Mouse (Mus musculus): ENCODE results near the gene Mea1. TPM values are rescaled to one million over a fixed set of nuclear protein-coding genes. Genes with fewer than 3 reads are reported as not detected.

Gene Mea1
- polyA plus RNA-seq (2015; fragmentation: Nextera tagmentation; extraction: Ambion mirVana) = 109 and 115 TPM in 2 replicates

- H3K27me3 ChIP-seq (ENCODE audit: control insufficient read depth, insufficient read depth, low read length) = no peaks in the 10 kb centered on the region
- peaks cover 39% of the 10 kb centered on the region for H3K4me1 ChIP-seq (ENCODE audit: control insufficient read depth, insufficient read depth, low read length)
- no peak for ATAC-seq (replicated peaks; ENCODE audit: extremely low read depth, insufficient read depth, low FRiP score)
- peaks cover 33% of the 10 kb centered on the region for H3K36me3 ChIP-seq (ENCODE audit: control insufficient read depth, insufficient read depth)
- peak within 1 kb of the TSS; percentile 85 for H3K4me3 ChIP-seq (ENCODE audit: low read length)
- 64% methylated on average over 9 of the region's 9 CpGs for WGBS
- H3K4me2 ChIP-seq (ENCODE audit: low read depth, low read length) = peak within 1 kb of the TSS; percentile 73
- H3K9me3 ChIP-seq (replicated peaks; ENCODE audit: control insufficient read depth, low read length) = no peaks in the 10 kb centered on the region
- peak within 1 kb of the TSS; percentile 94 for H3K27ac ChIP-seq (ENCODE audit: low read length)
- peak within 1 kb of the TSS; percentile 87 for H3K9ac ChIP-seq (ENCODE audit: low read length)
Observed at GRCm38 (mm10) chr17:46678416-46678815, at the start of gene Mea1. TSS of gene Mea1 (plus strand) at chr17:46678793.

- Histone ChIP-seq H3K9me3 (replicated peaks; ENCODE audit: control insufficient read depth, low read length) (no peaks in the 10 kb centered on the region), H3K27ac (ENCODE audit: low read length) (peak overlapping the region; percentile 95)
- 13% methylated on average over 12 of the region's 12 CpGs for whole genome bisulfite sequencing
Observed at GRCm38 (mm10) chr17:46629685-46630441, 48.7 kb upstream of the Mea1 start.

GRCm38 (mm10) chr17:46636831-46637523 lies 41.6 kb upstream of the Mea1 start:
- Histone ChIP-seq H3K36me3 (ENCODE audit: control insufficient read depth, insufficient read depth) (peaks cover 17% of the 10 kb centered on the region), H3K27me3 (ENCODE audit: control insufficient read depth, insufficient read depth, low read length) (no peaks in the 10 kb centered on the region), H3K9me3 (replicated peaks; ENCODE audit: control insufficient read depth, low read length) (no peaks in the 10 kb centered on the region), H3K27ac (ENCODE audit: low read length) (no peak overlapping the region), H3K4me1 (ENCODE audit: control insufficient read depth, insufficient read depth, low read length) (peaks cover 6% of the 10 kb centered on the region), H3K4me3 (ENCODE audit: low read length) (peak overlapping the region; percentile 18; the same call in 1 of the 2 replicates), H3K9ac (ENCODE audit: low read length) (peak overlapping the region; percentile 50), H3K4me2 (ENCODE audit: low read depth, low read length) (peak overlapping the region; percentile 53)
- no peak for ATAC-seq (replicated peaks; ENCODE audit: extremely low read depth, insufficient read depth, low FRiP score)
- WGBS = 22% methylated on average over 15 of the region's 15 CpGs

More at GRCm38 (mm10) chr17:46629685-46630441, 48.7 kb upstream of the Mea1 start:
- Histone ChIP-seq H3K9ac (ENCODE audit: low read length) (peak overlapping the region; percentile 98), H3K4me1 (ENCODE audit: control insufficient read depth, insufficient read depth, low read length) (peaks cover 34% of the 10 kb centered on the region), H3K27me3 (ENCODE audit: control insufficient read depth, insufficient read depth, low read length) (no peaks in the 10 kb centered on the region), H3K4me3 (ENCODE audit: low read length) (peak overlapping the region; percentile 95), H3K4me2 (ENCODE audit: low read depth, low read length) (peak overlapping the region; percentile 83), H3K36me3 (ENCODE audit: control insufficient read depth, insufficient read depth) (peaks cover 11% of the 10 kb centered on the region)
- peak; percentile 53 for ATAC-seq (replicated peaks; ENCODE audit: extremely low read depth, insufficient read depth, low FRiP score)

- Histone ChIP-seq H3K4me2 (ENCODE audit: low read depth, low read length) (no peak overlapping the region), H3K27me3 (ENCODE audit: control insufficient read depth, insufficient read depth, low read length) (no peaks in the 10 kb centered on the region), H3K4me3 (ENCODE audit: low read length) (no peak overlapping the region), H3K4me1 (ENCODE audit: control insufficient read depth, insufficient read depth, low read length) (peaks cover 12% of the 10 kb centered on the region), H3K9ac (ENCODE audit: low read length) (no peak overlapping the region), H3K9me3 (replicated peaks; ENCODE audit: control insufficient read depth, low read length) (no peaks in the 10 kb centered on the region), H3K36me3 (ENCODE audit: control insufficient read depth, insufficient read depth) (peaks cover 13% of the 10 kb centered on the region; the same call in 1 of the 2 replicates), H3K27ac (ENCODE audit: low read length) (no peak overlapping the region)
- no peak for ATAC-seq (replicated peaks; ENCODE audit: extremely low read depth, insufficient read depth, low FRiP score)
- 75% methylated on average over 9 of the region's 9 CpGs for WGBS
Observed at GRCm38 (mm10) chr17:46639929-46640328, 38.7 kb upstream of the Mea1 start.

- H3K4me3 ChIP-seq (ENCODE audit: low read length) = no peak overlapping the region
- H3K9me3 ChIP-seq (replicated peaks; ENCODE audit: control insufficient read depth, low read length) = no peaks in the 10 kb centered on the region
- no peak overlapping the region for H3K4me2 ChIP-seq (ENCODE audit: low read depth, low read length)
- H3K9ac ChIP-seq (ENCODE audit: low read length) = no peak overlapping the region
- H3K4me1 ChIP-seq (ENCODE audit: control insufficient read depth, insufficient read depth, low read length) = peaks cover 18% of the 10 kb centered on the region
- peaks cover 13% of the 10 kb centered on the region; the same call in 1 of the 2 replicates for H3K36me3 ChIP-seq (ENCODE audit: control insufficient read depth, insufficient read depth)
- H3K27ac ChIP-seq (ENCODE audit: low read length) = no peak overlapping the region
- 89% methylated on average over 17 of the region's 17 CpGs for WGBS
- H3K27me3 ChIP-seq (ENCODE audit: control insufficient read depth, insufficient read depth, low read length) = no peaks in the 10 kb centered on the region
- no peak for ATAC-seq (replicated peaks; ENCODE audit: extremely low read depth, insufficient read depth, low FRiP score)
Observed at GRCm38 (mm10) chr17:46642060-46642459, 36.5 kb upstream of the Mea1 start.

- H3K9ac ChIP-seq (ENCODE audit: low read length) = peak overlapping the region; percentile 39; the same call in 1 of the 2 replicates
- no peak overlapping the region for H3K27ac ChIP-seq (ENCODE audit: low read length)
- H3K4me2 ChIP-seq (ENCODE audit: low read depth, low read length) = peak overlapping the region; percentile 81
- ATAC-seq (replicated peaks; ENCODE audit: extremely low read depth, insufficient read depth, low FRiP score) = no peak
- 86% methylated on average over 12 of the region's 12 CpGs for WGBS
- H3K4me1 ChIP-seq (ENCODE audit: control insufficient read depth, insufficient read depth, low read length) = peaks cover 17% of the 10 kb centered on the region
- H3K27me3 ChIP-seq (ENCODE audit: control insufficient read depth, insufficient read depth, low read length) = no peaks in the 10 kb centered on the region
- peak overlapping the region; percentile 74; the same call in 1 of the 2 replicates for H3K4me3 ChIP-seq (ENCODE audit: low read length)
- H3K9me3 ChIP-seq (replicated peaks; ENCODE audit: control insufficient read depth, low read length) = no peaks in the 10 kb centered on the region
- peaks cover 18% of the 10 kb centered on the region; the same call in 1 of the 2 replicates for H3K36me3 ChIP-seq (ENCODE audit: control insufficient read depth, insufficient read depth)
Observed at GRCm38 (mm10) chr17:46644152-46644805, 34.3 kb upstream of the Mea1 start.

- H3K4me3 ChIP-seq (ENCODE audit: low read length) = peak overlapping the region; percentile 74
- H3K9ac ChIP-seq (ENCODE audit: low read length) = peak overlapping the region; percentile 78
- peaks cover 18% of the 10 kb centered on the region; the same call in 1 of the 2 replicates for H3K36me3 ChIP-seq (ENCODE audit: control insufficient read depth, insufficient read depth)
- WGBS = 8% methylated on average over 10 of the region's 11 CpGs
- no peaks in the 10 kb centered on the region for H3K9me3 ChIP-seq (replicated peaks; ENCODE audit: control insufficient read depth, low read length)
- no peak for ATAC-seq (replicated peaks; ENCODE audit: extremely low read depth, insufficient read depth, low FRiP score)
- H3K4me1 ChIP-seq (ENCODE audit: control insufficient read depth, insufficient read depth, low read length) = peaks cover 22% of the 10 kb centered on the region
- peak overlapping the region; percentile 68 for H3K27ac ChIP-seq (ENCODE audit: low read length)
- H3K27me3 ChIP-seq (ENCODE audit: control insufficient read depth, insufficient read depth, low read length) = no peaks in the 10 kb centered on the region
- peak overlapping the region; percentile 81 for H3K4me2 ChIP-seq (ENCODE audit: low read depth, low read length)
Observed at GRCm38 (mm10) chr17:46644916-46645475, 33.6 kb upstream of the Mea1 start.

DNA sequence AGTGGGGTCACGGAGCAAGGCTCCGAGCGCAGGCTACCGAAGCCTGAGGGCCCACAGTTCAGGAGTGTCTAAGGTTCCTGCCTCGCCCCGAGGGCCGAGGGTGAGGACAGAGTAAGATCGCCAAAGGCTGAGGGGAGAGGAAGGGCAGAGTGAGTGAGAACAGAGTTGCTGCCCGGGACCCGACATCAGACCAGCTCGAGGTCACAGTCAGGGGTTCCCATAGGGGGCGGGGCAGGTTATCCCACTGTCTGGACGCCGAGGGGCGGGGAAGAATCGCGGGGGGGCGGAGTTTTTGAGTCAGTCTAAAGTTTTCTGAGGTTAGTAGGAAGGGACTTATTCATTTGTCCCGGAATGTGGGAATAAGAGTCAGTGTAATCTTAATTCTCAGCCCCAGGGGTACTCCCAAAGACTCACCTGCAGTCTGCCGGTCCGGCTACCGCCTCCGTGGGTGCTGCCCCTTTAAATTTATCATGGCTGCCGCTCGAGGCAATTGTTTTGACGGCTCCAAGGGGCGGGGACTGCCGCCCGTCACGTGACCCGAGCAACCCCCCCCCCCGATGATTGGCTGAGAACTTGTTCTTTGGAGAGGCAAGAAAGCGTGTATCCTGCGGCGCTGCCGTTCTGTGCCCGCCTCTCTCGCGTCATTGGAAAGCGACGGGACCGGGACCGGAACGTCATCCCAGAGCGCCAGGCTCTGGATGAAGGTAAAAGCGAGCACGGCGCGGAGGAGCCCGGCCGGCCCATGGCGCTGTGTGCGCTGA lies 32.9 kb upstream of the Mea1 start, which contains the start of the genes Klc4 and Mrpl2:
Klc4 (minus strand) TSS at position 462 of the 761 bp plus-strand sequence.
Mrpl2 (plus strand) TSS at position 669 of the 761 bp plus-strand sequence.
- peaks cover 14% of the 10 kb centered on the region; the same call in 1 of the 2 replicates for H3K36me3 ChIP-seq (ENCODE audit: control insufficient read depth, insufficient read depth)
- H3K4me3 ChIP-seq (ENCODE audit: low read length) = peak within 1 kb of the TSS; percentile 74
- WGBS = under 1% methylated on average over 53 of the region's 53 CpGs
- H3K9me3 ChIP-seq (replicated peaks; ENCODE audit: control insufficient read depth, low read length) = no peaks in the 10 kb centered on the region
- H3K9ac ChIP-seq (ENCODE audit: low read length) = peak within 1 kb of the TSS; percentile 83
- H3K4me1 ChIP-seq (ENCODE audit: control insufficient read depth, insufficient read depth, low read length) = peaks cover 22% of the 10 kb centered on the region
- H3K4me2 ChIP-seq (ENCODE audit: low read depth, low read length) = peak within 1 kb of the TSS; percentile 84
- ATAC-seq (replicated peaks; ENCODE audit: extremely low read depth, insufficient read depth, low FRiP score) = peak; percentile 74
- H3K27ac ChIP-seq (ENCODE audit: low read length) = peak within 1 kb of the TSS; percentile 73
- H3K27me3 ChIP-seq (ENCODE audit: control insufficient read depth, insufficient read depth, low read length) = no peaks in the 10 kb centered on the region

Measured in heart, embryonic 16.5 days (tissue).